Mouse (Mus musculus) lung, postnatal 0 days (tissue): ENCODE results near the gene Uqcr11.

Source experiments
- CTCF ChIP-seq: IDR thresholded peaks from 2 replicates; pipeline ENCODE4 v1.5.1; 2016; ENCODE audit warnings: antibody characterized with exemption, mild to moderate bottlenecking
- EP300 ChIP-seq: IDR thresholded peaks from 2 replicates; pipeline ENCODE4 v1.6.1; 2016; ENCODE audit warnings: antibody characterized with exemption, mild to moderate bottlenecking, control low read depth

DNA sequence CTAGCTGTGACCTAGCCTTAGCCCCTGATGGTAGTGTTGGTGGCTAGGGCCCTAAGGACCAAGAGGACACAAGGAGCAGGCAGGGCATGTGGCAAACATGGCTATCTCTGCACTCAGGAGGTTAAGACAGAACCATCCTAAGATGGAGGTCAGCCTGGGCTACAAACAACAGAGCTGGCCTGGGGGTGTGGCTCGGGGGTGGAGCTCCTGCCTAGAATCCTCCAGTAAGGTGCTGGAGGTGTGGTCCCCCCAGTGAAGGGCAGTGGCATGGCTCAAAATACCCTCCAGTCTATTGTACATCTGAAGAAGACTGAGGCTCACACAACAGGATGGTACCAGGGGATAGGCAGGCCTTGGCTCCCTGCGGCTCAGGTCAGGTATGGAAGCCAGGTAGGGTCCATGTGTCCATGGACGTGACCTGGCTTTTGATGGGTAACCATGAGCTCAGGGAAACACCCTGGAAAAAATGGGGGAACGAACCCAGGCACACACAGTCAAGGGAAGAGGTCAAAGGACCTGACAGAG lies 22.5 kb downstream of the Uqcr11 start:
- TF ChIP-seq CTCF, result no peak
- no peak for TF ChIP-seq EP300
